Mouse (Mus musculus) brain, adult 2 months (tissue): Measurements from ENCODE around the gene Gm614.

Experiments
- DNase-seq: peaks from one replicate; pipeline ENCODE4 v3.0.0; 2011; ENCODE audit warnings: low read depth, low spot score

Gm614 gene

DNA sequence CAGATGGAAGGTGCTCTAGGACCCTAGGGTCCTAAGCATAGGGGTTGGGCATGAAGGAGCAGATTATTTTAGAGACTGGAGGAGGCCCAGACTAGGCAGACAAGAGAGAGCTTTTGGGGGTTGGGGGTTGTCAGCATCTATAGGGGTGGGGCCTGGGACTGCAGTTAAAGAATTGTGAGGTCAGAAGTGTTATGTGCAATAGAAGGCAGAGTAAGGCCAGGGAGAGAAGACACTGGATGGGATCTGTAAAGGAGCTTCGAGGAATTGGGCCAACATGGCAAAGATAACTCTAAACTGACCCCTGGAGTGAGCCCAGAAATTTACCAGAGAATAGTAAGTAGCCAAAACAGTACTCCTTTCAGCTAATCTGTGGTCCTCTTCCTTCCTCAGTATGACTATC is at the start of gene Gm614:
TSS of gene Gm614 (minus strand) at position 101 of the 400 bp plus-strand sequence.
- no peak for DNase-seq

DNA sequence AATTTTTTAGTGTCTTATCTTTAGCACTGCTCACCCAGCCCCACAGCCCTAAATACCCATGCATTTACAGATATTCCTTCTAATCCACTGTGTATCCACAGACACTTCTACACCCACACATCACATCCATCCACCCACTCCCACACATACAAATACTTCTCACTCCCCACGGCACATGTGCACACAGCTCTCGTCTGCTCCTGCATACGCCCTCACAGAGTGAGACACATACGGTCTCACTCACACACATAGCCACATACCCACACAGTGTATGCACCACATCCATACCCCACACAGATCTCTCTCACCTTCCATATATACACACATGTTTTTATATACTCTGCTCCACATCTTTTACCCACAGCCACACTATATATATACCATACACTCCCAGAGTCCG is 45.5 kb upstream of the Gm614 start:
- DNase-seq = peak; percentile 55

DNA sequence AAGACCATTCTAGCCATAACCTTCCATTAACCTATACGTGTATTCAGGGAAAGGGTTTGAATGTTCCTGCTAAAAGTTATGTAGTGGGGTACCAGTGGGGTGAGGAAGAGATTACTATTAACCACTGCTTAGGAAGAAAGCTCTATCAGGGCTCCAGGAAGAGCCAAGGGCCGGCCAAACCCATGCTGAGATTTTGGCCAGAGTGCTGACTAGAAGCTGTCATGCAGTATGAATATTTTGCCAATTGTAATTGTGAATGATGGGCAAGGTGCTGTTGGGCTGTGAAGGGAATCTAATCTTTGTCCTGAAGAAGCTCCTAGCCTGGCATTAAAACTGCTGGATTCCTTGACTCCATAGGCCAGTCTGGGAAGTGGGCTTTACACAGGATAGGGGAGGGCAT is 40.9 kb upstream of the Gm614 start:
- DNase-seq = peak; percentile 71

DNA sequence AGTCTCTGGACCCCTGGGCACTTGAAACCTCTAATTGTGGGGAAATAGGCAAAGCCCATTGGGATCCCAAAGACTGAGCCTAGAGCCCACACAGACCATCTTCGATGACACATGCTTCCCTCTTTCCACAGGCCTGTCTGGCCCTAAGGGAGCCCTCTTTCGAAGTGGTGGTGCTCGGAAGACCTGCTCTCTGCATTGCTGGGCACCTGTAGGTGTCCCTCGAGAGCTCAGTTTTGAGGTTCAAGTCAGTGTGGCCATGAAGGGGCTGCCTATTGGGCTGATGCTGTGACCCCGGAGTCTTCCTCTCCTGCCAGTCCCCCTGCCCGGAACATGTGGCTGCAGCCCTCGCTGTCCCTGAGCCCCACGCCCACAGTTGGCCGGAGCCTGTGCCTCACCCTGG is 37.9 kb upstream of the Gm614 start:
- peak; percentile 57 for DNase-seq

DNA sequence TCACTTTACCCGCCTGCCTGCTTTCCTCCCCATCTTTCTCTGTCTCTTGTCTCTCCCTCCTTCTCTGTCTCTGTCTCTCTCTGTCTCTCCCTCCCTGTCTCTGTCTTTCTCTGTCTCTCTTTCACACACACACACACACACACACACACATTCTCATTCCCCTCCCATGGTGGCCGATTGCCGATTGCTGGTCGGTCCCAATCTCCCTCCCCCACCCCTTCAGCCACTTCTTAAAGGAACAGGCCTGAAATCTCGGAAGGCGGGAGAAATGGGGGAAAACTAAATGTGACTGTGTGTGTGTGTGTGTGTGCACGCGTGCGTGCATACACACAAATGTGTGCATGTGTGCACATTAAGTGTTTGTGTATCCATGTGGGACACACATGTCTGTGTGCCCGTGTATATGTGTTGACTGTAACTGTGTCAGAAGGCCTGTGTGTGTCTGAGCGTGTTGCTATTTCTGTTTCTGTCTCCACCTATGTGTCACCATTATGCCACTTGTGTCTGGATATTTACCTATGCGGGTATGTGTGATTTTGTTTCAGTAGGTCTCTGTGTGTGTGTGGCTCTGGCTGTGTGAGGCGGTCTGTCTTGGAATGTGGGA is 36.7 kb upstream of the Gm614 start:
- DNase-seq = peak; percentile 70

DNA sequence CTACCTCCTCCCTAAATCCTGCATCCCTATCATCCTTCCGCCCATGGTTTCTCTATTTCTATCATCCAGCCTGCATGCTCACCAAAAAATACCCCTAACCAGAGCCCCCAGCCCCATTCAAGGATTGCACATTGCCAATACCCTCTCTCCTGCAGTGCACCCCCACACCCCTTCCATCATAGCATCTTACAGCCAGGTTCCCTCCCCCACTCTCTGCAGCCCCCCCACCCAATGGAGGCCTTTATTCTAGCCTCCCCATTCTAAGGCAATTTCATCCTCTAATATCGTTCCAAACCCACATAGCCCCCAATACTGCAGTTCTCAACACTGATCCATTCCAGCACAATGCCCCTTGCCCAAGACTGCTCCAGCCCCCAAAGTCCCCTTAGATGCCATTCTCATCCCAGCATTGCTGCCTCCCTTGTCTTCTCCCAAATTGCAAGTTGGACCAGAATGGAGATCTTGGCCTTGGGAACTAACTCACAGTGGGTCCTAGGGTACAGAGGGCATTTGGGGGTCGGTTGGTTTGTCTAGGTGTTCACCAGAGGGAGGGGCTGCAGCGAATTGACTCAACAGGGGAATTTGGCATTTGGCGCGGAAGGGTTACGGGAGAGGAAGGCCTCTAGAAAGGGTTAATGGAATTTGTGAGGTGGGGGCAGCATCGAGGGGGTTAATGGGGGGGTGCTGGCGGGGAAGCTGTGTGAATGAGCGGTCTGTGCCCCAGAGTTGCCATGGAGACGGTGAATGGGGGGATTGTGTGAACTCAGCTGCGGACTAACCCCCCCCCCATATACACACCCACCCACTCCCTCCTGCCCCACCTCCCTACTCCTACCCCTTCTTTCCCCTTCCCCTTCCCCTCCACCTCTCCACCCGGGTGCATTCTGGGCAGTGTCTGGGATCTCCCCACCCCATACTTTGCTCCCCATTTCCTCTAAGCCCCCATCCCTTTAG is 36.0 kb upstream of the Gm614 start:
- DNase-seq = peak; percentile 67

DNA sequence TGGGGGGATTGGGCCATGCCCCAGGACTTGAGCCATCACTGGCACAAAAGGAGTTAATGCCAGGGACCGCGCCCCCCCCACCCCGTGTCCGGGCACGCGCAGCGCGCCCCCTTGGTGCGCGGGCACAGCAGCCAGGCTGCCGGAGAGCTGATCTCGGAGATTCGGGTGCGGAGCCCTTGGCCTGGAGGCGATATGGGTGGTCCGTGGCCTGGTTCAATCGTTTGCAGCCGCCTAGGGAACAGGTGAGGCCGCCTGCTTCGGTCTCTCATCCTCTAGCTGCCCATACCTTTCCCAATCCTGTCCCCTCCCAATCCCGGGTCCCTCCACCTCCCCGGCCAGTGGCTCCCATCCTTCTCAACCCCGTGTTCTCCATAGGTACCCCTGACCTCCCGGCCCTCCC is 35.3 kb upstream of the Gm614 start, which contains the start of gene Nlgn3:
TSS of gene Nlgn3 (plus strand) at position 114 of the 400 bp plus-strand sequence.
- DNase-seq = peak; percentile 59

GRCm38 (mm10) chrX:101290111-101290510 is 26.3 kb upstream of the Gm614 start:
- no peak for DNase-seq

DNA sequence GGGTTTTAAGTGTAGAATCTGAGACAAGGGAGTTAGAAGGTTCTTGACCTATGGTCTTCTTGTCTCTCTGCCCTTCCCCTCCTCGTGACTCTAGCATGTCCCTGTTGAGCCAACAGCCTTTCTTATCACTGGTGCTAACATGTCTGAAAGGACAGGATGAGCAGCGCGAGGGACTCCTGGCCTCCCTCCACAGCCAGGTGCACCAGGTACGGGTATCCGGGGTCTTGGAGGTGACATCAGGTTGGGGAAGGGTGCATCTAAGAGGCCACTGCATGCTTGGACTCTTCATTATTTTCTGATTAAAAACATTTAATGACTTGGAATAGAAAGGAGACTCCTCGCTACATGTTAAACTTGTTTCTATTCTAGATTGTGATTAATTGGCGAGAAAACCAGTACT is 25.2 kb upstream of the Gm614 start:
- DNase-seq = no peak

DNA sequence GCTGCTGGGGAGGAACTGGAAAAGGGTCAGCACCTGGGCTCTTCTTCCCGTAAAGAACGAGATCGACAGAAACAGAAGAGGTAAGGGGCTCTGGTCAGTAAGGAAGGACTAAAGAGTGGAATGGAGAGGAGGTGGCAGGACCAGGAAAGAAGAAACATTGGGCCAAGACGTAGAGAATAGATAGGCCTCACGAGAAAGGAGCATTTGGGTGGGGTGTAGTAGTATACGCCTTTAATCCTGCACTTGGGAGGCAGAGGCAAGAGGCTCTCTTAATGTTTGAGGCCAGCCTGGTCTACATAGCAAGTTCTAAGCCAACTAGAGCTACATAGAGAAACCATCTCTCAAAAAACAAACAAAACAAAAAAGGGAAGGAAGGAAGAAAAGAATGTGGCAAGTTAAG is 24.6 kb upstream of the Gm614 start:
- no peak for DNase-seq

- no peak for DNase-seq
Measured at GRCm38 (mm10) chrX:101287543-101287942, 23.8 kb upstream of the Gm614 start.

DNA sequence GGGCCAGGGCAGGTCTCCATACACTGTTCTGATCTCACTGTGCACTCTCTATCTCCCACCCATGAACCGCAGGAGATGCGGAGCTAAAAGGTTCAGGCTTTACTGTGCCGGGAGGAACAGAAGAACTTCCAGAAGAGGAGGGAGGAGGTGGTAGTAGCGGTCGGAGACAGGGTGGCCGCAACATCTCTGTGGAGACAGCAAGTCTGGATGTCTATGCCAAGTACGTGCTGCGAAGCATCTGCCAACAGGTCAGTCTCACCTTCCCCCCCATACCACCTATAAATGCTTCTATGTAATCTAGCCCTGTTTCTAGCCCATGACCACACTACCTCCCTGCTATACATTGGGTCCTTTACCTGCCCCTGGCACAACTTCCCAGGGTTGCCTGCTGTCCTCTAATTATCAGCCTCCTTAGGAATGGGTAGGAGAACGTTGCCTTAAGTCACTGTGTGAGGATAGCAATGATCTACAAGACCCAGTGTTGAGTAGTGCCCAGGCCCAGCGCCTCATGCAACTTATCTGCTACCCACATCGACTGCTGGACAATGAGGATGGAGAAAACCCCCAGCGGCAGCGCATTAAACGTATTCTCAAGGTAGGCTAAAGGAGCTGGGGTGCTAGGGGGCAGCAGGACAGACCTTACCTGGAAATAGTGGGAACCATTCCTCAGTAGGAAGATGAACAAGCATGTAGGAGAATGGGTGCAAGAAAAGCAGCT is 22.3 kb upstream of the Gm614 start:
- DNase-seq = no peak

- DNase-seq = peak; percentile 73
Measured at GRCm38 (mm10) chrX:101285534-101285933, 21.7 kb upstream of the Gm614 start.

GRCm38 (mm10) chrX:101282813-101283212 is 19.0 kb upstream of the Gm614 start:
- no peak for DNase-seq

DNA sequence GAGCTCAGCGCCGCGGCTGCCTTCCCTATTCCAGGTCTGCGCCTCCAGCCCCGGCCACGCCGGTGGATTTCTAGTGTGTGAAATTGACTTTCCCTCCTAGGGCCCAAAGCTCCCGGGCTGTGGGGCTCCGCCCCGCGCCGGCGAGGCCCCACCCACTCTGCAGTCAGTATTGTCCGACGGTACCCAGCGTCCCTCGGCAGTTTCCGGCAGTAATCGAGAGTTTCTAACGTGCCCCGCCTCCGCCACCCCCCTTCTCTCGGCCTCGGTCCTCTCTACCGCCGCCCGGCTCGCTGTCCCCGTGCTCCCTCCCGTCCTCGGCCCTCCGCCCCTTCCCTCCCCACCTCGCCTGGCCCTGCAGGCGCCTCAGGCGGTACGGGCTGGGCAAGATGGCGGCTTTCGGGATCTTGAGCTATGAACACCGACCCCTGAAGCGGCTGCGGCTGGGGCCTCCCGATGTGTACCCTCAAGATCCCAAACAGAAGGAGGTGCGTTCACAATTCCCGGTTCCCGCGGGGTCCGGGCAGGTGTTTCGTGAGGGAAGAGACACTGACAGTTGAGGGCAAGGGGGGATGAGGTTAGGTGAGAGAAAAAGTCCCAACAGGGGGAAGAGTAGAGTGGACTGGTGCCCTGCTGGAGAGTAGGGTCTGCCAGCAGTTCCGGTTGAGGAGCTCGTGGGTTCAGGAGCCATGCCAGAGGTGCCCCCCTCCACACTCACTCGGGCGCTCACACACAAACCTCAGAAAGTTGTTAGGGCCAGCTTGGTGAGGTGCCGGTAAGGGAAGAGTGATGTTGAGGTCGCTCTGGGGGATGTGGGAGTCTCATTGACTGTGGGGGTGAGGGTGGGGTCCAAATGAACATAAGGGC is 10.3 kb upstream of the Gm614 start, which contains the start of gene Med12:
TSS of gene Med12 (plus strand) at position 156 of the 864 bp plus-strand sequence.
- peak; percentile 94 for DNase-seq

DNA sequence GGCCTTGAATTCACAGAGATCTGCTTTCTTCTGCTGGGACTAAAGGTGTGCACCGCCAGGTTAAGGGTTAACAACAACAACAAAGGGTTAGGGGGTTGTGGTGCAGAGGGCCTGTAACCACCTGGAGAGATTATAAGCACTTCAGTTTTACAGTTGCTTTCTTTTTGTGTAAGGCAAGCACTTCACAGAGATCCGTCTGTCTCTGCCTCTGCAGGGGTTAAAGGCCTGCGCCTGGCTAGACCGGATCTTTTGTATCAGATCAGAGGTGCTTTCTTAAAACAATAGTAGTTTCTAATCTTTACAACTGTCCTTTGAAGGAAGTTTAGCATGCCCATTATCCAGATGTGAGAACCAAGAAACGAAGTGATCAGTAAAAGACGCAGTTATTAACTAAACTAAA is 9.6 kb upstream of the Gm614 start:
- no peak for DNase-seq

- DNase-seq = no peak
Measured at GRCm38 (mm10) chrX:101268755-101269124, 4.9 kb upstream of the Gm614 start, which contains the start of gene Gm20489. TSS of gene Gm20489 (minus strand) at chrX:101269023.

- DNase-seq = no peak
Measured at GRCm38 (mm10) chrX:101268025-101268754, 4.4 kb upstream of the Gm614 start, which contains the start of gene Il2rg. TSS of gene Il2rg (minus strand) at chrX:101268255.

GRCm38 (mm10) chrX:101266631-101267030 is 2.8 kb upstream of the Gm614 start:
- DNase-seq = no peak
